Mouse (Mus musculus) embryonic facial prominence, embryonic 14.5 days (tissue): ENCODE measurements around the gene Asap3. TPM values are rescaled to one million over a fixed set of nuclear protein-coding genes. Genes with fewer than 3 reads are reported as not detected.

ENCODE experiments used
- ATAC-seq: fragments of 200-750 bp; cut with Nextera tagmentation; 2 replicates; pipeline ENCODE4 v1.8.0; 2017; ENCODE audit warnings: low read depth, moderate number of reproducible peaks, moderate TSS enrichment
- DNase-seq: peaks from one replicate; pipeline ENCODE4 v3.0.0-alpha.2; 2015; ENCODE audit warnings: low spot score
- H3K27ac ChIP-seq: fragments of 300-500 bp; sonication (generic); replicated peaks from 2 replicates; pipeline ENCODE4 v1.5.1; 2014; ENCODE audit warnings: low read depth, mild to moderate bottlenecking, low read length, moderate library complexity
- H3K27me3 ChIP-seq: fragments of 300-500 bp; sonication (generic); replicated peaks from 2 replicates; pipeline ENCODE4 v1.6.1; 2014; ENCODE audit warnings: low read length; ENCODE audit not compliant: control insufficient read depth, insufficient read depth
- H3K36me3 ChIP-seq: fragments of 300-500 bp; sonication (generic); 2 replicates; pipeline ENCODE4 v1.6.1; 2014; ENCODE audit warnings: low read length, mixed read lengths; ENCODE audit not compliant: control insufficient read depth, insufficient read depth
- H3K4me1 ChIP-seq: fragments of 300-500 bp; sonication (generic); 2 replicates; pipeline ENCODE4 v1.6.1; 2014; ENCODE audit warnings: antibody characterized with exemption, low read length; ENCODE audit not compliant: control insufficient read depth, insufficient read depth
- H3K4me2 ChIP-seq: fragments of 300-500 bp; sonication (generic); 2 replicates; pipeline ENCODE4 v1.6.1; 2014; ENCODE audit warnings: low read depth, mild to moderate bottlenecking, low read length, moderate library complexity, mixed read lengths
- H3K4me3 ChIP-seq: fragments of 300-500 bp; sonication (generic); 2 replicates; pipeline ENCODE4 v1.5.1; 2014; ENCODE audit warnings: low read depth, mild to moderate bottlenecking, low read length
- H3K9ac ChIP-seq: fragments of 300-500 bp; sonication (generic); 2 replicates; pipeline ENCODE4 v1.6.1; 2014; ENCODE audit warnings: low read depth, mild to moderate bottlenecking, low read length, moderate library complexity, mixed read lengths
- H3K9me3 ChIP-seq: fragments of 300-500 bp; sonication (generic); 2 replicates; pipeline ENCODE4 v1.6.1; 2016; ENCODE audit warnings: low read length; ENCODE audit not compliant: control insufficient read depth
- WGBS: fragments of 180-500 bp; shearing (Covaris S2); extraction: QIAGEN DNeasy Blood & Tissue Kit; methylation state at CpG from one replicate; pipeline ENCODE4 v1.1.7; 2014; 5-methylcytosine and 5-hydroxymethylcytosine counted together
- polyA plus RNA-seq: library from polyadenylated mRNA; unstranded; fragments of >200 nt; fragmentation: Nextera tagmentation; extraction: Ambion mirVana; gene quantifications from 2 replicates; pipeline ENCODE4 v1.2.1, GENCODE M21; 2014

The Asap3 gene
- polyA plus RNA-seq, 1 experiment from 2014 or later, result 8.1 TPM

GRCm38 (mm10) chr4:136188973-136189737 lies 17.0 kb upstream of the Asap3 start:
- no peak for DNase-seq
- no peak overlapping the region for H3K4me3 ChIP-seq
- peaks cover 14% of the 10 kb centered on the region; the same call in 1 of the 2 replicates for H3K36me3 ChIP-seq
- H3K27ac ChIP-seq, result no peak overlapping the region
- H3K9me3 ChIP-seq, result no peaks in the 10 kb centered on the region
- ATAC-seq, result no peak
- no peak overlapping the region for H3K9ac ChIP-seq
- H3K4me1 ChIP-seq, result no peaks in the 10 kb centered on the region
- no peaks in the 10 kb centered on the region for H3K27me3 ChIP-seq
- H3K4me2 ChIP-seq, result no peak overlapping the region
- 82% methylated on average over 6 of the region's 6 CpGs for WGBS

GRCm38 (mm10) chr4:136189912-136190311 lies 16.3 kb upstream of the Asap3 start:
- no peak overlapping the region for H3K27ac ChIP-seq
- no peak for ATAC-seq
- no peaks in the 10 kb centered on the region for H3K9me3 ChIP-seq
- no peak overlapping the region for H3K4me2 ChIP-seq
- WGBS, result 80% methylated on average over 7 of the region's 8 CpGs
- H3K36me3 ChIP-seq, result peaks cover 14% of the 10 kb centered on the region; the same call in 1 of the 2 replicates
- H3K27me3 ChIP-seq, result no peaks in the 10 kb centered on the region
- H3K4me3 ChIP-seq, result no peak overlapping the region
- H3K9ac ChIP-seq, result no peak overlapping the region
- peaks cover 1% of the 10 kb centered on the region; the same call in 1 of the 2 replicates for H3K4me1 ChIP-seq
- no peak for DNase-seq

GRCm38 (mm10) chr4:136193571-136193970 lies 12.6 kb upstream of the Asap3 start:
- peaks cover 9% of the 10 kb centered on the region for H3K4me1 ChIP-seq
- H3K9ac ChIP-seq, result no peak overlapping the region
- peaks cover 14% of the 10 kb centered on the region; the same call in 1 of the 2 replicates for H3K36me3 ChIP-seq
- no peak overlapping the region for H3K4me3 ChIP-seq
- no peak overlapping the region for H3K4me2 ChIP-seq
- DNase-seq, result no peak
- no peak for ATAC-seq
- H3K27me3 ChIP-seq, result no peaks in the 10 kb centered on the region
- no peaks in the 10 kb centered on the region for H3K9me3 ChIP-seq
- no peak overlapping the region for H3K27ac ChIP-seq
- WGBS, result 76% methylated on average over 3 of the region's 3 CpGs

GRCm38 (mm10) chr4:136195029-136195428 lies 11.1 kb upstream of the Asap3 start:
- Histone ChIP-seq H3K9ac (no peak overlapping the region), H3K27me3 (no peaks in the 10 kb centered on the region), H3K9me3 (no peaks in the 10 kb centered on the region), H3K4me3 (no peak overlapping the region), H3K27ac (no peak overlapping the region), H3K36me3 (peaks cover 14% of the 10 kb centered on the region; the same call in 1 of the 2 replicates), H3K4me2 (no peak overlapping the region), H3K4me1 (peaks cover 9% of the 10 kb centered on the region)
- WGBS, result 62% methylated on average over 7 of the region's 7 CpGs
- ATAC-seq (no peak), DNase-seq (no peak)

GRCm38 (mm10) chr4:136195629-136196028 lies 10.5 kb upstream of the Asap3 start:
- DNase-seq, result no peak
- no peaks in the 10 kb centered on the region for H3K27me3 ChIP-seq
- peaks cover 14% of the 10 kb centered on the region; the same call in 1 of the 2 replicates for H3K36me3 ChIP-seq
- no peak for ATAC-seq
- no peak overlapping the region; the same call in 1 of the 2 replicates for H3K27ac ChIP-seq
- H3K4me1 ChIP-seq, result peaks cover 9% of the 10 kb centered on the region
- no peak overlapping the region for H3K4me3 ChIP-seq
- WGBS, result 45% methylated on average over 9 of the region's 9 CpGs
- no peak overlapping the region for H3K4me2 ChIP-seq
- no peaks in the 10 kb centered on the region for H3K9me3 ChIP-seq
- H3K9ac ChIP-seq, result 0 out of 2 replicates have a peak overlapping the region, but pooled peaks have one; percentile 14

- DNase-seq, result no peak
- no peak overlapping the region for H3K9ac ChIP-seq
- H3K4me1 ChIP-seq, result peaks cover 9% of the 10 kb centered on the region
- WGBS, result 76% methylated on average over 10 of the region's 10 CpGs
- H3K9me3 ChIP-seq, result no peaks in the 10 kb centered on the region
- H3K27me3 ChIP-seq, result no peaks in the 10 kb centered on the region
- no peak for ATAC-seq
- H3K27ac ChIP-seq, result no peak overlapping the region
- no peak overlapping the region for H3K4me3 ChIP-seq
- H3K4me2 ChIP-seq, result no peak overlapping the region
- H3K36me3 ChIP-seq, result peaks cover 13% of the 10 kb centered on the region; the same call in 1 of the 2 replicates
Measured at GRCm38 (mm10) chr4:136196201-136196600, 10.0 kb upstream of the Asap3 start.

- Histone ChIP-seq H3K4me1 (peaks cover 9% of the 10 kb centered on the region), H3K9me3 (no peaks in the 10 kb centered on the region), H3K36me3 (no peaks in the 10 kb centered on the region), H3K4me3 (no peak overlapping the region), H3K27ac (no peak overlapping the region), H3K27me3 (no peaks in the 10 kb centered on the region), H3K9ac (no peak overlapping the region), H3K4me2 (no peak overlapping the region)
- 80% methylated on average over 7 of the region's 7 CpGs for WGBS
- DNase-seq (no peak), ATAC-seq (no peak)
Measured at GRCm38 (mm10) chr4:136198846-136199245, 7.3 kb upstream of the Asap3 start.

GRCm38 (mm10) chr4:136199562-136200292 lies 6.4 kb upstream of the Asap3 start:
- peak; percentile 72 for DNase-seq
- no peak overlapping the region for H3K4me3 ChIP-seq
- H3K4me1 ChIP-seq, result peaks cover 9% of the 10 kb centered on the region
- no peaks in the 10 kb centered on the region for H3K36me3 ChIP-seq
- H3K27ac ChIP-seq, result no peak overlapping the region
- no peak for ATAC-seq
- WGBS, result 28% methylated on average over 9 of the region's 9 CpGs
- H3K9ac ChIP-seq, result no peak overlapping the region
- H3K4me2 ChIP-seq, result no peak overlapping the region
- no peaks in the 10 kb centered on the region for H3K9me3 ChIP-seq
- no peaks in the 10 kb centered on the region for H3K27me3 ChIP-seq
